ENCODE assay signal across 8 mouse cellular contexts in the genomic region with DNA sequence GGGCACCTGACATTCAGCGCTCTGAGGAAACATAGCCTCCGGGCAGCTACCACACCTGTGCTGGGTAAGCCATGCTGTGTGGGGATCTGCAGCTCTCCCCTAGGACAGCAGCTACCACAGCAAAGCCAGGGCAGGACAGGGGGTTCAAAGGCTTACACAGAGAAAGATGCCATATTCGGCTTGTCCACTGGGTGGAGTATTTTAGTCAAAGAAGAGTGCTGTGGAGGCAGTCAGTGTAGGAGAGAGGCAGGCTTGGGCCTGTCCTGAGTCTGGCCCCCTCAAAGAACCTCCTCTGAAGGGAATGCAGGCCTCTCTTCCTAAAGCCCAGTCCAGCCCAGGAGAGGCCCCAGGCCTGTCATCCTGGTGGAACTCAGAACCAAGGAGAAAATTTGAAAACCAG. TPM values are rescaled to one million over a fixed set of nuclear protein-coding genes. Genes with fewer than 3 reads are reported as not detected.
DNase-seq lines count a peak whose midpoint lies in the region; ATAC-seq and TF ChIP-seq lines count a peak whose summit lies in the region.

No protein-coding gene starts in this region.

- no peaks in the 10 kb centered on the region for H3K9me3 ChIP-seq in embryonic facial prominence, embryonic 13.5 days
- no peaks in the 10 kb centered on the region for H3K9me3 ChIP-seq in limb, embryonic 11.5 days (ENCODE audit: control insufficient read depth, low read length)
- H3K9me3 ChIP-seq in midbrain, embryonic 16.5 days (replicated peaks; ENCODE audit: control insufficient read depth, low read length, poor library complexity, severe bottlenecking), result no peaks in the 10 kb centered on the region
- H3K9me3 ChIP-seq in stomach, embryonic 16.5 days (replicated peaks; ENCODE audit: control insufficient read depth, low read length), result no peaks in the 10 kb centered on the region

- peaks cover 14% of the 10 kb centered on the region for H3K4me1 ChIP-seq in embryonic facial prominence, embryonic 13.5 days
- H3K4me1 ChIP-seq in kidney, adult 2 months (ENCODE audit: control insufficient read depth, insufficient read depth, low read length), result no peaks in the 10 kb centered on the region
- no peaks in the 10 kb centered on the region for H3K4me1 ChIP-seq in limb, embryonic 11.5 days (ENCODE audit: control insufficient read depth, insufficient read depth, low read length)
- no peaks in the 10 kb centered on the region for H3K4me1 ChIP-seq in midbrain, embryonic 16.5 days (ENCODE audit: control insufficient read depth, insufficient read depth, low read length)
- H3K4me1 ChIP-seq in stomach, embryonic 16.5 days (ENCODE audit: control insufficient read depth, insufficient read depth, low read length), result no peaks in the 10 kb centered on the region

- no peak overlapping the region for H3K4me2 ChIP-seq in embryonic facial prominence, embryonic 13.5 days
- no peak overlapping the region for H3K4me2 ChIP-seq in limb, embryonic 11.5 days (ENCODE audit: low read depth, severe bottlenecking)
- H3K4me2 ChIP-seq in midbrain, embryonic 16.5 days (ENCODE audit: low read length), result no peak overlapping the region
- no peak overlapping the region for H3K4me2 ChIP-seq in stomach, embryonic 16.5 days (ENCODE audit: low read depth, low read length)

- peak; percentile 59 to 63 for DNase-seq in urinary bladder, adult 18-20 months (ENCODE audit: low spot score in 2 of 2)
- DNase-seq in urinary bladder, adult 2 months (ENCODE audit: low spot score), result no peak
- DNase-seq in heart, adult 8-10 months (ENCODE audit: low spot score), result peak; percentile 85
- DNase-seq in kidney, adult 2 months, result peak; percentile 76
- DNase-seq in limb, embryonic 11.5 days (ENCODE audit: low spot score), result peak; percentile 87

- no peak for TF ChIP-seq POLR2A in kidney, adult 2 months (IDR thresholded peaks at IDR 0.05; ENCODE audit: low read depth, low read length)

- peaks cover 32% of the 10 kb centered on the region for H3K27me3 ChIP-seq in embryonic facial prominence, embryonic 13.5 days
- no peaks in the 10 kb centered on the region for H3K27me3 ChIP-seq in kidney, adult 2 months (replicated peaks; ENCODE audit: control insufficient read depth, insufficient read depth, low read length)
- no peaks in the 10 kb centered on the region for H3K27me3 ChIP-seq in limb, embryonic 11.5 days (ENCODE audit: control insufficient read depth, insufficient read depth, low read length)
- peaks cover 4% of the 10 kb centered on the region; the same call in 1 of the 2 replicates for H3K27me3 ChIP-seq in midbrain, embryonic 16.5 days (ENCODE audit: control insufficient read depth, insufficient read depth, low read depth, low read length)
- no peaks in the 10 kb centered on the region for H3K27me3 ChIP-seq in stomach, embryonic 16.5 days (ENCODE audit: control insufficient read depth, insufficient read depth, low read length)

- H3K9ac ChIP-seq in embryonic facial prominence, embryonic 13.5 days, result 0 out of 2 replicates have a peak overlapping the region, but pooled peaks have one; percentile 27
- H3K9ac ChIP-seq in limb, embryonic 11.5 days (ENCODE audit: low read length), result no peak overlapping the region
- no peak overlapping the region for H3K9ac ChIP-seq in midbrain, embryonic 16.5 days (ENCODE audit: low read depth, low read length)
- 0 out of 2 replicates have a peak overlapping the region, but pooled peaks have one; percentile 36 for H3K9ac ChIP-seq in stomach, embryonic 16.5 days (ENCODE audit: low read length)

- peak; percentile 80 for ATAC-seq in embryonic facial prominence, embryonic 13.5 days (ENCODE audit: insufficient number of reproducible peaks, insufficient read depth, low FRiP score, low TSS enrichment, low read depth)
- peak; percentile 68; the same call in 1 of the 2 replicates for ATAC-seq in limb, embryonic 11.5 days (ENCODE audit: insufficient number of reproducible peaks, low FRiP score, low TSS enrichment, low read depth)
- ATAC-seq in midbrain, embryonic 16.5 days, result peak; percentile 88
- peak; percentile 84 for ATAC-seq in stomach, embryonic 16.5 days (ENCODE audit: insufficient read depth, low FRiP score)

- peak; percentile 68 for TF ChIP-seq CTCF in kidney, adult 2 months (conservative IDR thresholded peaks at IDR 0.05; ENCODE audit: insufficient read depth, insufficient read length, low read depth, low read length)

- no peaks in the 10 kb centered on the region for H3K36me3 ChIP-seq in embryonic facial prominence, embryonic 13.5 days
- no peaks in the 10 kb centered on the region for H3K36me3 ChIP-seq in kidney, adult 2 months (ENCODE audit: control insufficient read depth, insufficient read depth, low read length)
- no peaks in the 10 kb centered on the region for H3K36me3 ChIP-seq in limb, embryonic 11.5 days (ENCODE audit: control insufficient read depth, insufficient read depth, low read length)
- no peaks in the 10 kb centered on the region for H3K36me3 ChIP-seq in midbrain, embryonic 16.5 days (ENCODE audit: control insufficient read depth, insufficient read depth, low read length)
- H3K36me3 ChIP-seq in stomach, embryonic 16.5 days (ENCODE audit: control insufficient read depth, insufficient read depth, low read length), result no peaks in the 10 kb centered on the region

- WGBS in embryonic facial prominence, embryonic 13.5 days, result 8% methylated on average over 3 of the region's 3 CpGs
- 16% methylated on average over 3 of the region's 3 CpGs for WGBS in kidney, adult 2 months
- 11% methylated on average over 3 of the region's 3 CpGs for WGBS in limb, embryonic 11.5 days
- WGBS in midbrain, embryonic 16.5 days, result 21% methylated on average over 3 of the region's 3 CpGs
- WGBS in stomach, embryonic 16.5 days, result 14% methylated on average over 3 of the region's 3 CpGs

- no peak overlapping the region for H3K4me3 ChIP-seq in embryonic facial prominence, embryonic 13.5 days
- no peak overlapping the region for H3K4me3 ChIP-seq in kidney, adult 2 months (ENCODE audit: insufficient read depth, low read depth, low read length)
- H3K4me3 ChIP-seq in limb, embryonic 11.5 days (ENCODE audit: low read depth, low read length), result no peak overlapping the region
- no peak overlapping the region for H3K4me3 ChIP-seq in midbrain, embryonic 16.5 days (ENCODE audit: low read depth, low read length)
- H3K4me3 ChIP-seq in stomach, embryonic 16.5 days (replicated peaks; ENCODE audit: low read length), result no peak overlapping the region

- no peak overlapping the region for H3K27ac ChIP-seq in embryonic facial prominence, embryonic 13.5 days
- H3K27ac ChIP-seq in kidney, adult 2 months (ENCODE audit: insufficient read depth, low read depth, low read length), result no peak overlapping the region
- no peak overlapping the region for H3K27ac ChIP-seq in limb, embryonic 11.5 days (replicated peaks; ENCODE audit: low read depth, low read length)
- H3K27ac ChIP-seq in midbrain, embryonic 16.5 days (ENCODE audit: low read length), result 0 out of 2 replicates have a peak overlapping the region, but pooled peaks have one; percentile 5
- H3K27ac ChIP-seq in stomach, embryonic 16.5 days (ENCODE audit: low read length), result no peak overlapping the region

RNA-seq across cellular contexts. Expression of a gene that starts 4.4 kb away (rescaled TPM):
- 52.0 and 91.3 TPM in 2 replicates for polyA plus RNA-seq in urinary bladder, adult 2 months (2012; rRNA removed)
- 3.9 and 5.2 TPM in 2 replicates for polyA plus RNA-seq in embryonic facial prominence, embryonic 13.5 days (2015; fragmentation: Nextera tagmentation; extraction: Ambion mirVana)
- 1,000 to 10,000 TPM in 1 of 4 experiments, 100 to 1,000 TPM in 3; 901 to 1,105 (median 935) TPM for total RNA-seq in heart, adult 8-10 months (2022)
- polyA plus RNA-seq in kidney, adult 2 months (2012; rRNA removed), result 0.38 and 2.1 TPM in 2 replicates
- polyA plus RNA-seq in limb, embryonic 11.5 days (2014; fragmentation: Nextera tagmentation; extraction: Ambion mirVana), result 1.1 and 2.4 TPM in 2 replicates
- polyA plus RNA-seq in midbrain, embryonic 16.5 days (2015; fragmentation: Nextera tagmentation; extraction: Ambion mirVana), result 0.29 and 0.82 TPM in 2 replicates
- 3.9 and 45.9 TPM in 2 replicates for polyA plus RNA-seq in stomach, embryonic 16.5 days (2015; fragmentation: Nextera tagmentation; extraction: Ambion mirVana)

Comparison
In these comparisons a context has a peak if more than half of its experiments do, and no peak if none do; other contexts are left out.
1. H3K9ac ChIP-seq: peak in embryonic facial prominence, embryonic 13.5 days (single experiment) and stomach, embryonic 16.5 days (single experiment); none in limb, embryonic 11.5 days (single experiment) and midbrain, embryonic 16.5 days (single experiment).
2. Peak in every context shown above with its lines, with median percentiles within 50 percentile points of each other: ATAC-seq.